Mouse (Mus musculus): ENCODE results near the gene Ncor2. TPM values are rescaled to one million over a fixed set of nuclear protein-coding genes. Genes with fewer than 3 reads are reported as not detected.

Ncor2 gene
- polyA plus RNA-seq, 1 experiment from 2014 or later, result 17.2 TPM

- 66% methylated on average over 6 of the region's 6 CpGs for WGBS
- Histone ChIP-seq H3K27ac (ENCODE audit: low read depth, low read length) (no peak overlapping the region), H3K4me1 (replicated peaks; ENCODE audit: control insufficient read depth, insufficient read depth, low read length) (no peaks in the 10 kb centered on the region), H3K36me3 (ENCODE audit: control insufficient read depth, insufficient read depth, low read length) (no peaks in the 10 kb centered on the region), H3K9ac (ENCODE audit: low read depth, low read length) (no peak overlapping the region), H3K4me3 (ENCODE audit: low read depth, low read length) (no peak overlapping the region), H3K4me2 (no peak overlapping the region), H3K9me3 (ENCODE audit: control insufficient read depth, low read length) (no peaks in the 10 kb centered on the region), H3K27me3 (replicated peaks; ENCODE audit: control insufficient read depth, insufficient read depth, low read length) (peaks cover 2% of the 10 kb centered on the region; the same call in 1 of the 2 replicates)
- ATAC-seq (replicated peaks; ENCODE audit: low FRiP score) (no peak), DNase-seq (ENCODE audit: low spot score) (no peak)
Observed at GRCm38 (mm10) chr5:124996816-124997215, 182.2 kb downstream of the Ncor2 start.

GRCm38 (mm10) chr5:124992891-124993290 lies 186.1 kb downstream of the Ncor2 start:
- Histone ChIP-seq H3K4me1 (replicated peaks; ENCODE audit: control insufficient read depth, insufficient read depth, low read length) (no peaks in the 10 kb centered on the region), H3K9me3 (ENCODE audit: control insufficient read depth, low read length) (no peaks in the 10 kb centered on the region), H3K9ac (ENCODE audit: low read depth, low read length) (no peak overlapping the region), H3K4me3 (ENCODE audit: low read depth, low read length) (no peak overlapping the region), H3K27ac (ENCODE audit: low read depth, low read length) (no peak overlapping the region), H3K4me2 (no peak overlapping the region), H3K27me3 (replicated peaks; ENCODE audit: control insufficient read depth, insufficient read depth, low read length) (peaks cover 2% of the 10 kb centered on the region; the same call in 1 of the 2 replicates), H3K36me3 (ENCODE audit: control insufficient read depth, insufficient read depth, low read length) (no peaks in the 10 kb centered on the region)
- no peak for ATAC-seq (replicated peaks; ENCODE audit: low FRiP score)
- 34% methylated on average over 11 of the region's 11 CpGs for WGBS
- no peak for DNase-seq (ENCODE audit: low spot score)

GRCm38 (mm10) chr5:124992323-124992722 lies 186.7 kb downstream of the Ncor2 start:
- DNase-seq (ENCODE audit: low spot score), result no peak
- Histone ChIP-seq H3K4me3 (ENCODE audit: low read depth, low read length) (no peak overlapping the region), H3K4me2 (no peak overlapping the region), H3K9ac (ENCODE audit: low read depth, low read length) (no peak overlapping the region), H3K27me3 (replicated peaks; ENCODE audit: control insufficient read depth, insufficient read depth, low read length) (peaks cover 2% of the 10 kb centered on the region; the same call in 1 of the 2 replicates), H3K4me1 (replicated peaks; ENCODE audit: control insufficient read depth, insufficient read depth, low read length) (no peaks in the 10 kb centered on the region), H3K9me3 (ENCODE audit: control insufficient read depth, low read length) (no peaks in the 10 kb centered on the region), H3K36me3 (ENCODE audit: control insufficient read depth, insufficient read depth, low read length) (no peaks in the 10 kb centered on the region), H3K27ac (ENCODE audit: low read depth, low read length) (no peak overlapping the region)
- no peak for ATAC-seq (replicated peaks; ENCODE audit: low FRiP score)
- WGBS, result 79% methylated on average over 8 of the region's 8 CpGs

- ATAC-seq (replicated peaks; ENCODE audit: low FRiP score) (no peak), DNase-seq (ENCODE audit: low spot score) (no peak)
- Histone ChIP-seq H3K4me3 (ENCODE audit: low read depth, low read length) (no peak overlapping the region), H3K27ac (ENCODE audit: low read depth, low read length) (no peak overlapping the region), H3K4me1 (replicated peaks; ENCODE audit: control insufficient read depth, insufficient read depth, low read length) (no peaks in the 10 kb centered on the region), H3K4me2 (no peak overlapping the region), H3K27me3 (replicated peaks; ENCODE audit: control insufficient read depth, insufficient read depth, low read length) (peaks cover 2% of the 10 kb centered on the region; the same call in 1 of the 2 replicates), H3K9me3 (ENCODE audit: control insufficient read depth, low read length) (no peaks in the 10 kb centered on the region), H3K9ac (ENCODE audit: low read depth, low read length) (no peak overlapping the region), H3K36me3 (ENCODE audit: control insufficient read depth, insufficient read depth, low read length) (no peaks in the 10 kb centered on the region)
- WGBS, result 90% methylated on average over 2 of the region's 2 CpGs
Observed at GRCm38 (mm10) chr5:124989724-124990123, 189.3 kb downstream of the Ncor2 start.

- H3K4me1 ChIP-seq (replicated peaks; ENCODE audit: control insufficient read depth, insufficient read depth, low read length), result no peaks in the 10 kb centered on the region
- H3K9ac ChIP-seq (ENCODE audit: low read depth, low read length), result no peak overlapping the region
- no peak overlapping the region for H3K4me3 ChIP-seq (ENCODE audit: low read depth, low read length)
- 82% methylated on average over 5 of the region's 5 CpGs for WGBS
- H3K9me3 ChIP-seq (ENCODE audit: control insufficient read depth, low read length), result peaks cover 8% of the 10 kb centered on the region; the same call in 1 of the 2 replicates
- no peaks in the 10 kb centered on the region for H3K27me3 ChIP-seq (replicated peaks; ENCODE audit: control insufficient read depth, insufficient read depth, low read length)
- DNase-seq (ENCODE audit: low spot score) (no peak), ATAC-seq (replicated peaks; ENCODE audit: low FRiP score) (no peak)
- no peaks in the 10 kb centered on the region for H3K36me3 ChIP-seq (ENCODE audit: control insufficient read depth, insufficient read depth, low read length)
- no peak overlapping the region for H3K27ac ChIP-seq (ENCODE audit: low read depth, low read length)
- H3K4me2 ChIP-seq, result no peak overlapping the region
Observed at GRCm38 (mm10) chr5:124986656-124987055, 192.4 kb downstream of the Ncor2 start.

- Histone ChIP-seq H3K27me3 (replicated peaks; ENCODE audit: control insufficient read depth, insufficient read depth, low read length) (no peaks in the 10 kb centered on the region), H3K27ac (ENCODE audit: low read depth, low read length) (no peak overlapping the region), H3K9me3 (ENCODE audit: control insufficient read depth, low read length) (peaks cover 8% of the 10 kb centered on the region; the same call in 1 of the 2 replicates), H3K9ac (ENCODE audit: low read depth, low read length) (no peak overlapping the region), H3K4me3 (ENCODE audit: low read depth, low read length) (no peak overlapping the region), H3K4me2 (no peak overlapping the region), H3K4me1 (replicated peaks; ENCODE audit: control insufficient read depth, insufficient read depth, low read length) (no peaks in the 10 kb centered on the region), H3K36me3 (ENCODE audit: control insufficient read depth, insufficient read depth, low read length) (no peaks in the 10 kb centered on the region)
- ATAC-seq (replicated peaks; ENCODE audit: low FRiP score), result no peak
- DNase-seq (ENCODE audit: low spot score), result no peak
- WGBS, result 79% methylated on average over 5 of the region's 5 CpGs
Observed at GRCm38 (mm10) chr5:124986222-124986621, 192.8 kb downstream of the Ncor2 start.

GRCm38 (mm10) chr5:124969790-124970189 lies 209.2 kb downstream of the Ncor2 start:
- Histone ChIP-seq H3K4me1 (replicated peaks; ENCODE audit: control insufficient read depth, insufficient read depth, low read length) (0 out of 2 replicates have a peak, but pooled peaks cover 3% of the 10 kb centered on the region), H3K27ac (ENCODE audit: low read depth, low read length) (no peak overlapping the region), H3K27me3 (replicated peaks; ENCODE audit: control insufficient read depth, insufficient read depth, low read length) (no peaks in the 10 kb centered on the region), H3K9ac (ENCODE audit: low read depth, low read length) (no peak overlapping the region), H3K4me2 (no peak overlapping the region), H3K9me3 (ENCODE audit: control insufficient read depth, low read length) (no peaks in the 10 kb centered on the region), H3K4me3 (ENCODE audit: low read depth, low read length) (no peak overlapping the region), H3K36me3 (ENCODE audit: control insufficient read depth, insufficient read depth, low read length) (no peaks in the 10 kb centered on the region)
- ATAC-seq (replicated peaks; ENCODE audit: low FRiP score) (no peak), DNase-seq (ENCODE audit: low spot score) (no peak)
- WGBS, result 47% methylated on average over 8 of the region's 8 CpGs

Other genes starting within 250 kb of the Ncor2 start
- gene Rflna, start 176.0 kb downstream of the Ncor2 start, polyA plus RNA-seq (2014; fragmentation: Nextera tagmentation; extraction: Ambion mirVana), result 0.66 and 1.0 TPM in 2 replicates
- 104 and 108 TPM in 2 replicates for gene Scarb1, start 161.9 kb upstream of the Ncor2 start, polyA plus RNA-seq (2014; fragmentation: Nextera tagmentation; extraction: Ambion mirVana)
- 0.18 and 0.34 TPM in 2 replicates for gene Gm10382, start 210.1 kb upstream of the Ncor2 start, polyA plus RNA-seq (2014; fragmentation: Nextera tagmentation; extraction: Ambion mirVana)
- 772 and 827 TPM in 2 replicates for gene Ubc, start 211.0 kb upstream of the Ncor2 start, polyA plus RNA-seq (2014; fragmentation: Nextera tagmentation; extraction: Ambion mirVana)